Mouse (Mus musculus) intestine, embryonic 15.5 days (tissue): Measurements from ENCODE around the gene Hip1. TPM values are rescaled to one million over a fixed set of nuclear protein-coding genes. Genes with fewer than 3 reads are reported as not detected.

ENCODE experiments used
- ATAC-seq: fragments of 200-750 bp; cut with Nextera tagmentation; 2 replicates; pipeline ENCODE4 v1.8.0; 2017; ENCODE audit warnings: moderate TSS enrichment, moderate library complexity
- H3K27ac ChIP-seq: fragments of 300-500 bp; sonication (generic); 2 replicates; pipeline ENCODE4 v1.5.1; 2015; ENCODE audit warnings: mild to moderate bottlenecking, inconsistent platforms
- H3K27me3 ChIP-seq: fragments of 300-500 bp; sonication (generic); replicated peaks from 2 replicates; pipeline ENCODE4 v1.6.1; 2015; ENCODE audit warnings: inconsistent platforms
- H3K36me3 ChIP-seq: fragments of 300-500 bp; sonication (generic); 2 replicates; pipeline ENCODE4 v1.6.1; 2015; ENCODE audit warnings: inconsistent platforms
- H3K4me1 ChIP-seq: fragments of 300-500 bp; sonication (generic); replicated peaks from 2 replicates; pipeline ENCODE4 v1.6.1; 2015; ENCODE audit warnings: inconsistent platforms
- H3K4me2 ChIP-seq: fragments of 300-500 bp; sonication (generic); replicated peaks from 2 replicates; pipeline ENCODE4 v1.6.1; 2015; ENCODE audit warnings: mild to moderate bottlenecking, inconsistent platforms
- H3K4me3 ChIP-seq: fragments of 300-500 bp; sonication (generic); replicated peaks from 2 replicates; pipeline ENCODE4 v1.5.1; 2015; ENCODE audit warnings: inconsistent platforms
- H3K9ac ChIP-seq: fragments of 300-500 bp; sonication (generic); 2 replicates; pipeline ENCODE4 v1.6.1; 2015; ENCODE audit warnings: inconsistent platforms
- H3K9me3 ChIP-seq: fragments of 300-500 bp; sonication (generic); 2 replicates; pipeline ENCODE4 v1.6.1; 2016; ENCODE audit warnings: inconsistent platforms
- WGBS: fragments of 180-500 bp; shearing (Covaris S2); methylation state at CpG from one replicate; pipeline ENCODE4 v1.1.7; 2015; 5-methylcytosine and 5-hydroxymethylcytosine counted together
- polyA plus RNA-seq: library from polyadenylated mRNA; unstranded; fragments of >200 nt; fragmentation: Nextera tagmentation; extraction: Ambion mirVana; gene quantifications from 2 replicates; pipeline ENCODE4 v1.2.1, GENCODE M21; 2015

Hip1 gene
- polyA plus RNA-seq, 1 experiment from 2014 or later, result 20.1 TPM

DNA sequence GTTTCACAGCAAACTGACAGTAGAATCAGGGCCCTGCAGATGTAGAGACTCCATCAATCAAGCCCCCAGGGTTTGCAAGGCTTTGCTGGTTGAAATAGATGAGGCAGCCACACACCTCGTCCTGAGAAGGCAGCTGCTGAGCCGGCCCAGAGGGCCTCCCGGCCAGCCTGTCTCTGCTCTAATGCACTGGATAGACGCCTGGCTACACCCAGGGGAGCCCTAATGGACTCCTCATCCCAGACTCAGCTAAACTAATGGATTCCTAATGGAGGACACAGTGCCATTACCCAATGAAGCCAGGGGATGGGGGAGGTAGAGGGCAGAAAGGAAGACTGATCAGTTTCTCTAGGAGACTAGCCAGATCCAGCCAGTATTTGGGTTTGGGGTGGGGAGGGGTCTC lies 12.1 kb upstream of the Hip1 start:
- peak; percentile 34; the same call in 1 of the 2 replicates for ATAC-seq
- no peak overlapping the region for H3K27ac ChIP-seq
- no peak overlapping the region for H3K4me2 ChIP-seq
- no peaks in the 10 kb centered on the region for H3K27me3 ChIP-seq
- no peaks in the 10 kb centered on the region for H3K9me3 ChIP-seq
- no peak overlapping the region for H3K9ac ChIP-seq
- H3K4me1 ChIP-seq, result no peaks in the 10 kb centered on the region
- 33% methylated on average over 4 of the region's 4 CpGs for WGBS
- no peaks in the 10 kb centered on the region for H3K36me3 ChIP-seq
- H3K4me3 ChIP-seq, result no peak overlapping the region

DNA sequence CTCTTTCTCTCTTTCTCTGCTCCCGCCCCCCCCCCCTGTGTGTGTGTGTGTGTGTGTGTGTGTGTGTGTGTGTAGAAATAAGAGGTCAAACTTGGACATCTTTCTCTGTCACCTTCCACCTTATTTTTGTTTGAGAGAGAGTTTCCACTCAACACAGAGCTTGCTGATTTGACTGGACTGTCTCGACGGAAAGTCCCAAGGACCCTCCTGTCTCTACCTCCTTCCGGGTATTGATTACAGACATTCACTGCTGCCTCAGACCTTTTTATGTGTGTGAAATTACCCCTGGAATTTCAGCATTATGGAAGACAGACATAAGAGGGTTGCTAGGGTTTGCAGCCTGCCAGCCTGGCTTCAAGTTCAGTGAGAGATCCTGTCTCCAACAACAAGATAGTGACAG lies 11.3 kb upstream of the Hip1 start:
- H3K4me2 ChIP-seq, result no peak overlapping the region
- H3K27ac ChIP-seq, result no peak overlapping the region
- no peak for ATAC-seq
- H3K27me3 ChIP-seq, result no peaks in the 10 kb centered on the region
- WGBS, result 76% methylated on average over 3 of the region's 4 CpGs
- no peaks in the 10 kb centered on the region for H3K36me3 ChIP-seq
- H3K4me1 ChIP-seq, result no peaks in the 10 kb centered on the region
- no peak overlapping the region for H3K9ac ChIP-seq
- H3K4me3 ChIP-seq, result no peak overlapping the region
- no peaks in the 10 kb centered on the region for H3K9me3 ChIP-seq

DNA sequence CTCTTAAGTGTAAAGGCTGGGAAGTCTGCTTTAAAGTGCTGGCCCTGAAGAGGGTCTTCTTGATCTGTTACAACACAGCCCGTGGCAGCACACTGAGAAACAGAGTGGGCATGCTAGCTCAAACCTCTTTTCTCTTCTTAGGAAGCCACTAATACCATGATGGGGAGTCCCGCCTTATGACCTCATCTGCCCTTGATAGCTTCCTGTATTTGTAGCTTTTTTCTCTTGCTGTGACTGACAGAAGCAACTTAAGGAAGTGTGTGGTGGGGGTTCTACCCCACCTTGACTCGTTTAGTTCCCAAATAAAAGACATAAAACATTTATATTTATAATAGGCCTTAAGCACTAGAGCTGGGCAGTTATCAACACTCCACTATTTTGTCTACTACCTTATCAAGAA lies 6.7 kb upstream of the Hip1 start:
- no peak overlapping the region for H3K4me3 ChIP-seq
- WGBS, result 72% methylated on average over 3 of the region's 3 CpGs
- H3K9ac ChIP-seq, result no peak overlapping the region
- no peaks in the 10 kb centered on the region for H3K4me1 ChIP-seq
- ATAC-seq, result no peak
- no peak overlapping the region for H3K27ac ChIP-seq
- H3K36me3 ChIP-seq, result no peaks in the 10 kb centered on the region
- H3K4me2 ChIP-seq, result no peak overlapping the region
- H3K27me3 ChIP-seq, result no peaks in the 10 kb centered on the region
- H3K9me3 ChIP-seq, result no peaks in the 10 kb centered on the region

DNA sequence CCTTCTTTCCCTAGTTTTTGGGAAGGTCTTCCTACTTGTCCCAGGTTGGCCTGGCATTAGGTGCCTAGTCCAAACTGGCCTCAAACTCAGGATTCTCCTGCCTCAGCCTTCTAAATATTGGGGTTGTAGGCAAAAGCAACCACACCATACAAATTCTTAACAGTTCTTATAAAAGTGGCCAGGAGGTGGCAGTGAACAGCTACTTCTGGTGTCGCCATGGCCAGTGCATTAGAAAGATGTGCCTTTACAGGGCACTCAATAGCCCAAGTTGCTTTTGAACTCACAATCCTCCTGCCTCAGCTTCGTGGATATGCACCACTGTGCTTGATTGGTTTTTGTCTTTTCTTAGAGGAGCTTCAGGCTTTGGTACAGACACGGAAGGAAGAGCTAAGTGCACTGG lies 6.0 kb upstream of the Hip1 start:
- no peak for ATAC-seq
- no peaks in the 10 kb centered on the region for H3K9me3 ChIP-seq
- no peaks in the 10 kb centered on the region for H3K36me3 ChIP-seq
- H3K9ac ChIP-seq, result no peak overlapping the region
- H3K27me3 ChIP-seq, result no peaks in the 10 kb centered on the region
- H3K4me1 ChIP-seq, result no peaks in the 10 kb centered on the region
- H3K4me3 ChIP-seq, result no peak overlapping the region
- WGBS, result 27% methylated on average over 3 of the region's 3 CpGs
- no peak overlapping the region for H3K4me2 ChIP-seq
- no peak overlapping the region for H3K27ac ChIP-seq

DNA sequence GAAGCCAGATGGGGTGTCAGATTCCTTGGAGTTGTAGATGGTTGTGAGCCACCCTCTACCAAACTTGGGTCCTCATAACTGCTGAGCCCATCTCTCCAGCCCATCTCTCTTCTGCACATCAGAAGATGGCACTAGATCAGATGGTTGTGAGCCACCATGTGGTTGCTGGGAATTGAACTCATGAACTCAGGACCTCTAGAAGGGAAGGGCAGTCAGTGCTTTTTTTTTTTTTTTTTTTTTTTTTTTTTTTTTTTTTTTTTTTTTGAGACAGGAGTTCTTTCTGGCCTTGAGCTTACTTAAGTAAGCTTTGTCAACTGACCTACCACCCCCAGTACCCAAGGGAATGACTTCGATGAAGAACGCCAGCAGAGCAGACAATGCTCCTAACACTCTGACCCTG lies 3.1 kb upstream of the Hip1 start:
- H3K9ac ChIP-seq, result no peak overlapping the region
- no peak overlapping the region for H3K4me2 ChIP-seq
- peaks cover 8% of the 10 kb centered on the region for H3K4me1 ChIP-seq
- no peak for ATAC-seq
- no peak overlapping the region for H3K27ac ChIP-seq
- H3K27me3 ChIP-seq, result no peaks in the 10 kb centered on the region
- 49% methylated on average over 2 of the region's 2 CpGs for WGBS
- no peaks in the 10 kb centered on the region for H3K36me3 ChIP-seq
- no peaks in the 10 kb centered on the region for H3K9me3 ChIP-seq
- H3K4me3 ChIP-seq, result no peak overlapping the region

DNA sequence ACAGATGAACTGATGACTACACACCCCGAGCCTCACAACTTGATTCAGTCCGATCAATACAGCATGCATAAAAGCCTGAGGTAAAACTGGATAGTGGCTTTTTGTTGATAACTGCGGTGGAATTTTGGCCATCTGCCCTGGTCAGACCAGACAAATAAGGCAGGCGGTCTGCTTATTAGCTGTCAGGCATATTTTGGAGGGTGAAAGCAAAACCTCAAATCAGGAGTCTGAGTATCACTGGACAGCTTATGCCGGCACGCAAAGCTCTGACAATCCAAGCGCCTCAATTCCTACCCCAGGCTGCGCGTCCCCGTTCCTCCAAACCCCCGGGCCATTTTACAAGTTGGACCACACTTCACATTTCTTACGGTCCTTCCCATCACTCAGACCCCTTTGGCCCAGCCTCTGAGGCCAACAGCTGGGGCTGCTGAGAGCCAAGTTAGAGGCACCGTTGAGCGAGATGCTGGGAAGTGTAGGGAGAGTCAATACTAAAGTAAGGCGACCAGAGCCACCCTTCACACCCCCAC lies 825 bp downstream of the Hip1 start:
- H3K27me3 ChIP-seq, result no peaks in the 10 kb centered on the region
- ATAC-seq, result no peak
- no peaks in the 10 kb centered on the region for H3K9me3 ChIP-seq
- H3K4me2 ChIP-seq, result peak overlapping the region; percentile 93
- peak overlapping the region; percentile 62 for H3K9ac ChIP-seq
- no peaks in the 10 kb centered on the region for H3K36me3 ChIP-seq
- H3K4me3 ChIP-seq, result peak overlapping the region; percentile 68
- WGBS, result 4% methylated on average over 15 of the region's 15 CpGs
- H3K4me1 ChIP-seq, result peaks cover 8% of the 10 kb centered on the region
- H3K27ac ChIP-seq, result 0 out of 2 replicates have a peak overlapping the region, but pooled peaks have one; percentile 17

DNA sequence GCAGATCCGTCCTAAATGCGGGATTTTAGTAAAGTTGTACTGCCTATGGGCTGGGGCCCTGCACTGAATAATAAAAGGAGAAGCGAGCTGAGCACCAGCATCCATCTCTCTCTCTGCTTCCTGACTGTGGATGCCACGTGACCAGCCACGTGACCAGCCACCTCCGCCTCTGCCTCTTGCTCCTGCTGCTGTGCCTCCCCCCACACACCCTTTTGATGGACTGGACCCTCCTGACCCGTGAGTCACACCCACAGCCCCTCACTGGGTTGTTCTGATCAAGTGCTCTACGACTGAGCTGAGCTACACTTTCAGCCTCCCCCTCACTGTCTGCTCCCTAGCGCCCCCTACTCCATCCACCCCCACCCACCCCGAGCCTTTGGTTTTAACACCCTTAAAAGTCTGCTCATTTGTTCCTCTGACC lies 7.1 kb downstream of the Hip1 start:
- Histone ChIP-seq H3K9ac (no peak overlapping the region), H3K4me1 (no peaks in the 10 kb centered on the region), H3K36me3 (no peaks in the 10 kb centered on the region), H3K27me3 (no peaks in the 10 kb centered on the region), H3K9me3 (no peaks in the 10 kb centered on the region), H3K27ac (no peak overlapping the region), H3K4me2 (no peak overlapping the region), H3K4me3 (no peak overlapping the region)
- ATAC-seq, result no peak
- WGBS, result 77% methylated on average over 10 of the region's 10 CpGs

DNA sequence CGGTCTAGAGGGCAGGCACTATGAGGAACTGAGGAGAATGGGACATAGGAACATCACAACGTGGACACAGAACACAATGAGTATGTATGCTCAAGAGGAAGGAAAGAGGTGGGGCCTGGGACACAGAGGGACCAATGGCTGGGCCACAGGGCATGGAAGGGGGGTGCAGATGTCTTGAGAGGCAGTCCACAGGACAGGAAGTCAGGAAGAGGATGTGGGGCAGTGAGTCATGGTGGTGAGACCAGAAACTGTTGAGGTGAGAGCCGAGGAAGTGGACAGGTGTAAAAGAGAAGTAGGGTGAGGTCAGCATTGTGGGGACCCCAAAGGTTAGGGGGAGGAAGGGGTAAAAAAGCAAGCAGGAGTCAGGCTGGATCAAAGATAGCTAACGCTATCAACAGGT lies 7.6 kb downstream of the Hip1 start:
- Histone ChIP-seq H3K4me2 (no peak overlapping the region), H3K9ac (no peak overlapping the region), H3K27ac (no peak overlapping the region), H3K4me1 (no peaks in the 10 kb centered on the region), H3K27me3 (no peaks in the 10 kb centered on the region), H3K9me3 (no peaks in the 10 kb centered on the region), H3K36me3 (no peaks in the 10 kb centered on the region), H3K4me3 (no peak overlapping the region)
- 68% methylated on average over 4 of the region's 4 CpGs for WGBS
- no peak for ATAC-seq

DNA sequence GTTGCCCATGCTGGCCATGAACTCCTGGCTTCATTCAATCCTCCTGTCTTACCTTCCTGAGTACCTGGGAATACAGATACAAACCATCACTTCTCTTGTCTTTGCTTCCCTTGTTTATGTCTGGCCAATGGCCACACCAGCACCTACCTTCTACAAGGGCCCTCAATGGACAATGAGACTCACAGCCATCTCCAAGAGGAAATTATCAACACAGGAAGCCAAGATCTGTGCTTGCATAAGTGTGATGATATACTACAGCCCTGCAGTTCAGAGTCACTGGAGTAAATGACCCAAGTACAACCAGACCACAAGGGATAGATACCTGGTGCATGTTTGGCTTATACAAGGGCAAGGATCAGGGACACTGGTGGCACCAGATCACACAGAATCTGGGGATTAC lies 9.1 kb downstream of the Hip1 start:
- Histone ChIP-seq H3K4me3 (no peak overlapping the region), H3K4me1 (0 out of 2 replicates have a peak, but pooled peaks cover 5% of the 10 kb centered on the region), H3K9me3 (no peaks in the 10 kb centered on the region), H3K27me3 (no peaks in the 10 kb centered on the region), H3K9ac (no peak overlapping the region), H3K36me3 (no peaks in the 10 kb centered on the region), H3K4me2 (no peak overlapping the region), H3K27ac (no peak overlapping the region)
- ATAC-seq, result no peak

DNA sequence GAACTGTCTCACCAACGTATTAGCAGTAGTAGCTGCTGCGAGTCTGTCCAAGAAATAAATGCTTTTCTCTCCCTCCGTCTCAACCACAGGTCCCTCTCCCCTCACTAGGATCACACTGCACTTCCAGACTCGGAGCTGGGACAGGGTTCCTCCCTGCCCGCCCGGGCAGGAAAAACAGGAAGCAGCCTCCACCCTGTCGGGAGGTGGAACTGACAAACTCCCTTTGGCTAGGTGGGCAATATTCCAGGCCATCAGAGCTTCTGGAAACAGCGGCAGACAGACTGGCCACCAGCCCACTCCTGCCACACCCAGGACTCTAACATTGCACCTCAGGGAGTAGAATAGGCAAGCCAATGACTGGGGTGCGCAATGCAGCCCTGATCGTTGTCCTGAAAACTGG lies 11.5 kb downstream of the Hip1 start:
- Histone ChIP-seq H3K27ac (no peak overlapping the region), H3K9me3 (no peaks in the 10 kb centered on the region), H3K9ac (no peak overlapping the region)

DNA sequence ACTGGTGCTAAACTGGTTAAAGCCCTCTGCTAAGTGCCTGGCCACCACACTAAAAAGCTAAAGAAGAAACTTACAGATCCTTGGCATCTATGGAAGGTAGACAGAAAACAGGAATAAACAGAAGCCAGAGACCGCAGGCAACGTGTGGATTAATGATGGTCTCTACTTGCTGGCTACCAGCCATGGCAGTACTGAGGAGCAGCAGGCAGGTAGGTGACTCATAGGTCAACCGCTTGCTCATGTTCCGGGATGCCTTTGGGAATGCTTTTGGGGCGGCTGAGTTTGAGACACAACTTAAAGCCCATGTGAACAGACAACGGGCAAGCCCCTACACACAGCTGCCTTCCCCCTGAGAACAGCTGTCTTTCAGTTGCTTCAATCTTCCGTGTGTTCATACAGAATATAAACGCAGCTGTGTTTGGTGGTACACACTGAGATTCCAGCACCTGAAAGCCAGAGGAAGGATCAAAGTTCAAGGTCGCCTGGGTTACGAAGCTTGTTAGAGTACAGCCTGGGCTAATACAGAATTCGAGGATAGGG lies 13.5 kb downstream of the Hip1 start:
- H3K4me1 ChIP-seq, result 0 out of 2 replicates have a peak, but pooled peaks cover 5% of the 10 kb centered on the region
- H3K36me3 ChIP-seq, result no peaks in the 10 kb centered on the region
- no peak overlapping the region for H3K27ac ChIP-seq
- H3K27me3 ChIP-seq, result no peaks in the 10 kb centered on the region
- no peak for ATAC-seq
- 55% methylated on average over 11 of the region's 11 CpGs for WGBS
- no peaks in the 10 kb centered on the region for H3K9me3 ChIP-seq
- H3K9ac ChIP-seq, result no peak overlapping the region
- no peak overlapping the region for H3K4me2 ChIP-seq
- H3K4me3 ChIP-seq, result no peak overlapping the region

More for the DNA sequence above, 11.5 kb downstream of the Hip1 start:
- no peaks in the 10 kb centered on the region for H3K27me3 ChIP-seq
- no peak for ATAC-seq
- 0 out of 2 replicates have a peak, but pooled peaks cover 5% of the 10 kb centered on the region for H3K4me1 ChIP-seq
- no peak overlapping the region for H3K4me2 ChIP-seq
- 70% methylated on average over 10 of the region's 10 CpGs for WGBS
- H3K36me3 ChIP-seq, result no peaks in the 10 kb centered on the region
- H3K4me3 ChIP-seq, result no peak overlapping the region

DNA sequence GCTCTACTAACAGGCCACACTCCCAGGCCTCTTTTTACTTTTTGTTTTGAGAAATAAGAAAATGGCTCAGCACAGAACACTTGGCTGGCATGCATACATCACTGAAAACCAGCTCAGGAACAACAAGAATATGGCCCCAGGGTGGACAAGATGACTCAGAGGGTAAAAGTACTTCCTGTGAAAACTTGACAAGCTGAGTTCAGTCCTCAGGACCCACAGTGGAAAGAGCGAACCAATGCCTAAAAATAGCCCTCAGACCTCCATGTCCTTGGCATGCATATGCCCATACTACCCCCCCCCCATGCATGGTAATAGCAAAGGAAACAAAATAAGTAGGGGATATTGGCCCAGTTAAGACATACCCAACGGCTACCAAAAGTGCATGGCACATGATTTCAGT lies 15.0 kb downstream of the Hip1 start:
- H3K4me1 ChIP-seq, result peaks cover 9% of the 10 kb centered on the region; the same call in 1 of the 2 replicates
- WGBS, result 77% methylated on average over 2 of the region's 2 CpGs
- H3K9ac ChIP-seq, result no peak overlapping the region
- H3K27me3 ChIP-seq, result no peaks in the 10 kb centered on the region
- no peaks in the 10 kb centered on the region for H3K36me3 ChIP-seq
- no peak for ATAC-seq
- H3K9me3 ChIP-seq, result no peaks in the 10 kb centered on the region
- H3K27ac ChIP-seq, result no peak overlapping the region
- H3K4me3 ChIP-seq, result no peak overlapping the region
- H3K4me2 ChIP-seq, result no peak overlapping the region

DNA sequence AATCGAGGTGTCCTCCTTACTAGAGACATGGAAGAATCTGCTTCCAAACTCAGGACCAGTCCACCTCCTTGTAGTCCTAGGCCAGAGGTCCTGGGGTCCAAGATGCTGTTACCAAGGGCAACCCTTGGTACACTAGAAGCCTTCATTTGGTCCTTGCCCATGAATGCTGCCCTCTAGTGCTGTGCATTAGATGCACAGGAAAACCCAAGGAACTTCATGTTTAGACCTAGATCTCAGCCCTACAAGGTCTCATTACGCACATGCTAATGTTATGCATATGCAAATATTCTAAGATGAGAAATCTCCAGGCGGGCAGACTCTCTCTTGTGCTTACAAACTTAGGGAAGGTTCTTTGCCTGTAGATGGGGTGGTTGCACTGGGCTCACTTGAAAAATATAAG lies 15.6 kb downstream of the Hip1 start:
- H3K27ac ChIP-seq, result no peak overlapping the region
- WGBS, result 88% methylated on average over 3 of the region's 3 CpGs
- no peaks in the 10 kb centered on the region for H3K9me3 ChIP-seq
- no peak overlapping the region for H3K9ac ChIP-seq
- no peak overlapping the region for H3K4me2 ChIP-seq
- no peak overlapping the region for H3K4me3 ChIP-seq
- no peaks in the 10 kb centered on the region for H3K36me3 ChIP-seq
- no peaks in the 10 kb centered on the region for H3K27me3 ChIP-seq
- no peak for ATAC-seq
- H3K4me1 ChIP-seq, result peaks cover 13% of the 10 kb centered on the region; the same call in 1 of the 2 replicates
